Mouse (Mus musculus): ENCODE data around the gene Hoxb2.

Hoxb2 gene

DNA sequence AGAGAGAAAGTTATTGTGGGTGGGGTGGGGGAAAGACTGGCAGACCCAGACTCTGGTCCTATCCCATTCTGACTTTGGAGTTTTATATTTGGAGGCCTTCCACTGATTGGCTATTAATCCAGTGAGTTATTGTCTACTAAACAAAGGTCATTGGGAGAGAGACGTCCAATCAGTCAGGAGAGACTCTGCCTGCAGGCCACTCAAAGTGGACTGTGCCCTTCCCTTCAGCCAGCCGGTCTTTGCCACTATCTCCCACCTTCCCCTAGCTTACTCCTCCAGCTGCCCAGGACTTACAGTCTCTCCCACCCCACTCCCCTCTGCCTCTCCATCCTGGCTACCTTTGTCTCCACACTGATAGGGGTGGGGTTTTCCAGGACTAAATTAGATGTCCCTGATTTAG lies 13.7 kb upstream of the Hoxb2 start:
- DNase-seq (ENCODE audit: low spot score), result no peak

DNA sequence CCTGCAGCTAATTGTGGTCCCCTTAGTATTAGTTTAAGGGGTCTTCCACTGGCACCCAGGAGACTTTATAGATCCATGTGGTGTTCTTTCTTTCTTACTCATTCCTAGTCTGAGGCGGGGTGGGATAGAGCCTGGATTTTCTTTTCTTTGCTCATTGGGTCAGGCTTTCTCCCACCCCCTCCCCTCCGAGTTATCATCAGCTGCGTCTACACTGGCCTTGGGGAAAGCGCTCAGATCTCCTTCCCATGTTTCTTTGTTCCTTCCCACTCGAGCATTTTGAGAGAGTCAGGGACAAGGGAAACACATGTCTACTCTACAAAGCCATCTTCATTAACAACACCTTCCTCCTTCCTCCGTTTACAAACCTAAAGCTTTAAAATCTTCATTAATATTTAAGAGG lies 13.3 kb upstream of the Hoxb2 start:
- no peak for DNase-seq (ENCODE audit: low spot score)

DNA sequence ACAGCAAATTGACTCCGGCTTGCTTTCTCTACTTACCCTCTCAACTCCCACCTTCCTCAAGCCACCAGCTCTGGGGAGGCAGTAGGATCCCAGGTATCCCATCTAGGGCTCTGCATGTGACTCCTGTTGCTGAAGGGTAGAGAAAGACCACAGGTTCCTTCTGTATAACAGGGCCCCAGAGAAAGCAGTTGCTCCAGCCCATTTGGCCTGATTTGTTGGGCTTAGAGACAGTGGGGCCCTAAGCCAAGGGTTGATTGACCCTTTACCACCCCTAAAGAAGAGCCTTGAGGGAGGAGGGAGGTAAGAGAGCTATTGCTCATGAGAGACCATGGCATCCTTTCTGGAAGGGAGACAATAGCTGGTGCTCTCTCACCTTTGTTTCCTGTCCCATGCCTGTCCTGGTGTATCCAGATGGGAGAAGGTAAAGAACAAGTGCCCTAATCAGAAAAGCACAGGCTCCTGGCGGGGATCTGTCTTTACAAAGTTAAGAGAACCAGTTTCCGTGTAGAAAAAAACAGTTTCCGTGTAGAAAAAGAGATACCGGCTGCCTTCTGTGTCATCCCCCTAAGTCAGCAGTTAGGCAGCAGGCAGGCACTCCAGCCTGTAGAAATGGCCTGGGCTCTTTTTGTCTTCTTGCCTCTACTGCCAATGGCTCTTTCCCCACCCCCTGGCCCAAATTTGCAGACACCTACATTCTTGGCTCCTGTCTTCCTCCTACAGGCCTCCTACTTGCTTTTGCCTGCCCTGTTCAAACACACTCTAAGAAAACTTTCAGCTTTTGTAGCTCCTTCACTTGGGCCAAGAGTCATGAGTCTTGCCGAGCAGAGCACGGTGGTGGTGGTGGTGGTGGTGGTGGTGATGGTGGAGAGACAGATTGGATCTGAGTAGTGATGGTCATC lies 11.1 kb upstream of the Hoxb2 start:
- DNase-seq (ENCODE audit: low spot score), result no peak

DNA sequence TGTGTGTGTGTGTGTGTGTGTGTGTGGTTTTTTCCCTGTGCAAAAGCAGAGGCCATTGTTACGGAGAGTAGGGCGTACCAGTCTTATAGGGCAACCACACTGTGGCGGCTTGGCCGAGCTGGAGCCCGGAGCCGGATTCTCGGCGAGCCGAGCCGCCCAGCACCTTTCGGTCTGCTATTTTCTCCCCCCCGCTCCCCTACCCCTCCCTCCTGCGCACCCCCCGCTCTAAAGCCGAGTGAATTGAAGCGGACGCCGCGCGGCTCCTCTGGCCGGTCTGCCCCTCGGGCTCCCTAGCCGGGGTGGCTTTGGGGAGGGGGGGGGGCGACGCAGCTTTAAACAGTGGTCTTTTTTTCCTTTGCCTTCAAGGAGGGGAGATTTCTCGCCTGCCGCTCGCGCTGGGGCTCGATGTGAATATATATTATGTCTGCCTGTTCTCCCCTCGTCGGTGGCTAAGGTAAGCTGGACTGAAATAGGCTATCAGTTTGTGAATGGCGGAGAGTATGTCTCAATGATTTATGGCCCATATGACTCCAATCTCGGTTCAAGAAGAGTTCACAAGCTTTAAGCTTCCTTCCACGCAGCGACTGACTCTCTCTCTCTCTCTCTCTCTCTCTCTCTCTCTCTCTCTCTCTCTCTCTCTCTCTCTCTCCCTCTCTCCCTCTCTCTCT lies 9.5 kb upstream of the Hoxb2 start:
- no peak for DNase-seq (ENCODE audit: low spot score)

DNA sequence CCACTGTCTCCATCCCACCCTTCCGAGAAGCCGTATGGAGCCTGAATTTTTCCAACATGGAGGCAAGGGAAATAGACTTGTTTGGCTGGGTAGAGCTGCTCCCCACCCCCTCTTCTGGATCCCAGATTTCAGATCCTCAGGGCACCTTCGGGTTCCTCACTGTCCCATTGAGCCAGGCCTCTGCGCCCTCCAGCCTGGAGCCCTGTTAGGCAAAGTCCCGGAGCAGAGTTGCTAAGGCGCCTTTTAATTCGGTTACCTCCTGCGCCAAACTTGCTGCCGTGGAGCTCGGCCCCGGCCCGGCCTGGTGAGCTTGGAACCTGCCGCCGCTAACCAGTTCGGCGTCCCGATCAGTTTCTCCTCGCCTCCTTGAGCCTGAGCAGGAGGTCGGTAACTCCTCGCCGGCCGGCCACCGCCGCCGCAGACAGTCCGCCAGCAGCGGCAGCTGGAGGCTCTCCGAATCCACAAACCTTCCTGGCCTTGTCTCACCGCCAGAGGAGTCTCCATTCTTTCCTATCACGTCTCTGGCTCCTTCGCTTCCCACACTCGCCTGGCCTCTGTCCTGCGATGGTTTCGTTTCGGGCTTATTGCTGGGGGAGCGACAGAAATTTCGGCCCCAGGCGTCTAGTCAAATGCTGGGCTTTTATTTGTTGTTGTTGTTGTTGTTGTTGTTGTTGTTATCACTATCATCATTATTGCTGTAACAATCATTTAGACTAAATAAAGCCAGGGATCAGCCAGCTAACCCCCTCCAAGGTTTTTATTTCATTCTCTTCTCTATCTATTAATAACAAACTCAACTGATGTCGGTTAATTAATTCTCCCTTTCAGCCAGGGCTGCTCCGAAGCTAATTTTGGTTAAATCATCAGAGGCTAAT lies 8.4 kb upstream of the Hoxb2 start:
- no peak for DNase-seq (ENCODE audit: low spot score)

DNA sequence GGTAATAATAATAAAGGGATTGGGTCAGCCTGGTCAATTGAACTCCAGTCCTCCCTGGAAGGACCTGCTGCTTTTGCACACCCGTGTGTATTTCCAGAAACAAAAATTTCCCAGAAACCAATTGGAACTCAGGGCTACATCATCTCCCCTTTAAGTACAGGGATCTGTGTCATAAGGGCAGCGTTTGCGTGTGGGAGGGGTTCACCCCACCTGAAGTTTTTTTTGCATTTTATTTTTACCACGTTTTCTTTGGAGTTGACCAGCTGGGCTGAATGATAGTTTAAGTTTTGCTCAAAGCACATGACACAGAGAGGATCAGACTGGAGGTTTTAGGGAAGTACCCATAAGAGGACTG lies 7.8 kb upstream of the Hoxb2 start:
- no peak for DNase-seq (ENCODE audit: low spot score)

DNA sequence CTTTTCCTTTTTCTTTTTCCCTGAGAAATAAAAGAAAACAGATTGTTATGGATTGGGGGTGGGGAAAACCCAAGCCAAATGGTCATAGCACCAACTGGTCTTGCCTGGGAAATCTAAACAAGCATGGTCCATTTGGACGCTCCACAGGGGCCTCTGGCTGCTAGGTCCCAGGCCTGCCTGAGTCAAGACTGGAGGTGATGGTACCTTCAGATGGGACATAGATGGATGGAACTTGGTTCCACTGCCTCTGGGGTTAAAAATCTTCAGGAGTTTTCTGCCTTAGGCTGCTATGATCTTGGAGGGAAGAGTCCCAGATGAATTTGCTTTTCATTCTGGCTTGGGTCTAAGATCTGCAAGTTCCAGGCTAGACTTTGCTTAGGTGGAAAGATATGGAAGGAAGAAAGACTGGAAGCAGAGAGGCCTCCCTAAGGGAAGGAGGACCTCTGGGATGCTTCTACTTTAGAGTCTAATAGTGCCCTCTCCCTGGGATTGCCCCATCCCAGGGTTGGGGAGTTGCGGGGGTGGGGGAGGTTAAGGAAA lies 7.0 kb upstream of the Hoxb2 start:
- DNase-seq (ENCODE audit: low spot score), result no peak

DNA sequence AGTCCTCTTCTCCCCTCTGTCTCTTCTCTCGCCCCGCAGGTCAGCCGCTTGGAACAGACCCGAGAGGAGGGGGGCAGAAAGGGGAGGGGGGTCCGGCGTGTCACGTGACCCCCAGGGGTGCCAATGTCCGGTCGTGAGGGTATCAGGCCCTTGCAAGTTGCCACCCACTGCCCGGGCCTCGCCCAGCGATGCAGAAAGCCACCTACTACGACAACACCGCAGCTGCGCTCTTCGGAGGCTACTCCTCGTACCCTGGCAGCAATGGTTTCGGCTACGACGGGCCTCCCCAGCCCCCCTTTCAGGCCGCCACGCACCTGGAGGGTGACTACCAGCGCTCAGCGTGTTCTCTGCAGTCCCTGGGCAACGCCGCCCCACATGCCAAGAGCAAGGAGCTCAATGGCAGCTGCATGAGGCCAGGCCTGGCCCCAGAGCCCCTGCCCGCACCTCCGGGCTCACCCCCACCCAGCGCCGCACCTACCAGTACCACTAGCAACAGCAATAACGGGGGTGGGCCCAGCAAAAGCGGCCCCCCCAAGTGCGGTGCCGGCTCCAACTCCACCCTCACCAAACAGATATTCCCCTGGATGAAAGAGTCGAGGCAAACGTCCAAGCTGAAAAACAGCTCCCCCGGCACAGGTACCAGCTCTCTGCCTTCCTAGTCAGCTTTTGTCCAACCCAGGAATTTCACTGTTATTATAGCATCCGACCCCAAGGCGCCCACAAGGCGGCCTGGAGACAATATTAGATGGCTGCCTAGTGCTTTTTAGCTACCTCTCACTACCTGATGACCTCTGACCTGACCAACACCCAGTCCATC lies 6.1 kb upstream of the Hoxb2 start:
- no peak for DNase-seq (ENCODE audit: low spot score)

DNA sequence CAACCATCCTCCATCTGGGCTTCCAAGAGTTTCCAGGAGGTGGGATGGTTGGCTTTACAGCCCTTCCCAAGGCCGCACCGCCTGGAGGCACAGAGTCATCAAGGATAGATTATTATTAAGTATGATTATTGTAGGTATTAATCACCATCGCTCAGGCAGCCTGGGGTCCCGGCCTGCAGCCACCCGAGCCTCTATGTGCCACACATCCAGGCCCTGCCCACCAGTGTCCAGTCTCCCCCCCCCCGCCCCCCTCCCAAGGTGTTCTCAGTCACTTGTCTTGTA lies 5.5 kb upstream of the Hoxb2 start:
- no peak for DNase-seq (ENCODE audit: low spot score)

DNA sequence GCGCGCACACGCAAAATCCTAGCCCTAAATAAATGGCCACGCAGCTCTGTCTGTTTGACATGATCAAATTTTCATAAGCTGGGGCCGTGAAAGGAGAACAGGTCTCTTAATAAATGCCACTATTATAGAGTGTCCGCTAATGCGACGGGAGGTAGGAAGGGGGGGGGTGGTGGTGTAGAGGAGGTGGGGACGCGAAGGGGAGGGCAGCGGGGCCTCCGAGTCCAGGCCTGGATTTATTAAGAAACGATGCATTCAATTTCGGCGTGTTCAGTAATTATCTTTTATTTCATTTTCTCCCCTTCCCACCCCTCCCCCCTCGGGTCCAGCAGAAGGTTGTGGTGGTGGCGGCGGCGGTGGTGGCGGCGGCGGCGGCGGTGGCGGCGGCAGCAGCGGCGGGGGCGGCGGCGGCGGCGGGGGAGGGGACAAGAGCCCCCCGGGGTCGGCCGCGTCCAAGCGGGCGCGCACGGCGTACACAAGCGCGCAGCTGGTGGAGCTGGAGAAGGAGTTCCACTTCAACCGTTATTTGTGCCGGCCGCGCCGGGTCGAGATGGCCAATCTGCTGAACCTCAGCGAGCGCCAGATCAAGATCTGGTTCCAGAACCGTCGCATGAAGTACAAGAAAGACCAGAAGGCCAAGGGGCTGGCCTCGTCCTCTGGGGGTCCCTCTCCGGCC lies 5.0 kb upstream of the Hoxb2 start:
- no peak for DNase-seq (ENCODE audit: low spot score)

DNA sequence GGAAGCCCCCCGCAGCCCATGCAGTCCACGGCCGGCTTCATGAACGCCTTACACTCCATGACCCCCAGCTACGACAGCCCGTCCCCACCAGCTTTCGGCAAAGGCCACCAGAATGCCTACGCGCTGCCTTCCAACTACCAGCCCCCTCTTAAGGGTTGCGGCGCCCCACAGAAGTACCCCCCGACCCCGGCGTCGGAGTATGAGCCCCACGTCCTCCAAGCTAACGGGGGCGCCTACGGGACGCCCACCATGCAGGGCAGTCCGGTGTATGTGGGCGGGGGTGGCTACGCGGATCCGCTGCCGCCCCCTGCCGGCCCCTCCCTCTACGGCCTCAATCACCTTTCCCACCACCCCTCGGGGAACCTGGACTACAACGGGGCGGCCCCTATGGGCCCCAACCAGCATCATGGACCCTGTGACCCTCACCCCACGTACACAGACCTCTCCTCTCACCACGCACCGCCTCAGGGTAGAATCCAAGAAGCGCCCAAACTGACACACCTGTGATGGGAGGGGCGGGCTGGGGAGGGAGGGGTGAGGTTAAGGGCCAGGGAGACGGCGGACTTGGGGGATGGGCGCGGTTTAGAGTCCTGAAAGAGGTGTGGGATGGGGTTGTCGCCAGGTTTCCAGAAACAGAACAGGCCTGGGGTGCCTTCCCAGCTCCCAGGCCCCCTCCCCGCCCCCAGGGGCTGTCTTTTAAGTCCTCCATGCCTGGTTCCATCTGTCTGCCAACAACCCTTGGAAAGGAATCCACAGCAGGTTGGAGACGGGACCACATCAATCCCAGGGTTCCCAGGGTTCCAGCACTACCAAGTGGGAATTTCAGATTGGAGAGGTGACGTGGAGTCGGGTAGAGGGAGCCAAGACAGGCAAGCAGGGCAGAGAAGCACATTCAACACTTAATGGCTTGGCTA lies 4.2 kb upstream of the Hoxb2 start:
- DNase-seq (ENCODE audit: low spot score), result no peak

DNA sequence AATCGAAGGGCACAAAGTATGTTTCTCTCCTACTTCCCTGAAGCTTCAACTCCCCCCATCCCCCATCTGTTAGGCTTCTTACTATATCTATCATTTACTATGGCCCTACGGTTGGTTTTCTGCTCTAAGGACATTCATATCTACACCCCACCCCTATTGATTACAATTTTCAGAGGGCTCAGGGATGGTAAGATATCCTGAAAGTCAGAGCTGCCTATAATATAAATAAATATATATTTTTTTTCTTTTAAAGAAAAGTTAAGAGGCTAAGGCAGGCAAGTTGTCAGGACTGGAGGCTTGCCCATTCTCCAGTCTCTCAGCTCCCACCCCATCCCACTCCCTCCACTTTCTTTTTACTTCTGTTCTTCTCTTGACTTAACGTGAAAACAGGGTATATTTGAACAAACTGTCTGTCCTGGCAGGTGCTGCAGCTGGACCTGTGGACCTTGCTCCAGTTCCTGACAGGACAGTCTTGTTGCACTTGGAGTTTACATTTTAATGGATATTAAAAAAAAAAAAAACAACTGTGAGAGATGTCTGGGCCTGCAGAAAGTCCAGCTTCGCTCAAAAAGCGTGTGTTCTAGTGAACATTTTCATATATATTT lies 3.3 kb upstream of the Hoxb2 start:
- no peak for DNase-seq (ENCODE audit: low spot score)

DNA sequence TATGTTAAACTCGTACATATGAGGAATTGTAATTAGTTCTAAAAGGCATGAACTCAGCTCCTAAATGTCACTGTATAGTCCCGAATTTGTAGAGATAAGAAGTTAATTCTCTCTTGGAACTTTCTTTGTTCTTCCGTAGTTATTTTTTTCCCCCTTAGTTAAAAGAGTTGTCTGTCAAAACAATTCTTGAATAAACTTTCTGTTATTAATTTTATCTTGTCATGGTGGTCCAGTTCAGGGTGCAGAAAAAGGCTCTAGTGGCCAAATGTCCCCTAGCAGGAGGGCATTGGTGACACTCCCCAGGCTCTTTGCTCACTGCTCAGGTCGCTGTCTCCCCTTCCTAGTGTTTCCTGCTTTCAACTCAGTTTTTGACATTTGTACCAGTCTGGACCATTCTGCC lies 2.6 kb upstream of the Hoxb2 start:
- DNase-seq (ENCODE audit: low spot score), result no peak

DNA sequence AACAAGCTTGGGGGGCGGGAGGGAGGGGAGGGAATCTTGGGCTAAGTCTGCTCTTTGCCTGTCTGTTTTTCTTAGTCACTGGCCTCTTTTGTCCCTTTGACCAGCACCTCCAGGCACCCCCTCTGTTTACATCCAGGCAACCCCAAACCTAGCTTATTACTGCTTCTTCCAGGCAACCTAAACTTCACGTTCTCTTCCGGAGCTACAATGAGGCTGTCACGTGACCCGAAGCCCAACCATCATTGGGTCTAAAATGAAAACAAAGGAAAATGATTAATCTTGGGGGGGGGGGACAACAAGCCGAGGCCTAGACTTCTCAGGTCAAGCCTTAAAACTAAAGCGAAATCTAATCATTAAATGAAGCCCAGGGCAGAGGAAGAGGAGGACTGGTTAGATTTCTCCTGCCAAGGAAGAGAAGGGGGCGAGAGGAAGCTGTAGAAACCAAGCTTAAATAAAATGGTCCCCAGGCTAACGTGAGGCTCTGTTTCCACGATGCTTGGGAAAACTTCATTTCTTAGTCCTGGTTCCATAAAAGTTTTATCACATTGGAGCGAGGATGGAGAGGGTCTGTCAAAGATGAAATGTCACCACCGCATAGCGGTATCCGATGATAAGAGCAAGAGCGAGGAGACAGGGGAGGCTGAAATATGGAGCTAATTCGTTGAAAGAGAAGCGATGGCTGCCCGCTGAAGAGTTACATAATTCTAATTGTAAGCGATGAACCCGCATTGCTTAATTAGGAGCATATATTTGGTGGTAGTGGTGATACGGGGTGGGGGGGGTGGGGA lies 2.0 kb upstream of the Hoxb2 start:
- DNase-seq (ENCODE audit: low spot score), result no peak

DNA sequence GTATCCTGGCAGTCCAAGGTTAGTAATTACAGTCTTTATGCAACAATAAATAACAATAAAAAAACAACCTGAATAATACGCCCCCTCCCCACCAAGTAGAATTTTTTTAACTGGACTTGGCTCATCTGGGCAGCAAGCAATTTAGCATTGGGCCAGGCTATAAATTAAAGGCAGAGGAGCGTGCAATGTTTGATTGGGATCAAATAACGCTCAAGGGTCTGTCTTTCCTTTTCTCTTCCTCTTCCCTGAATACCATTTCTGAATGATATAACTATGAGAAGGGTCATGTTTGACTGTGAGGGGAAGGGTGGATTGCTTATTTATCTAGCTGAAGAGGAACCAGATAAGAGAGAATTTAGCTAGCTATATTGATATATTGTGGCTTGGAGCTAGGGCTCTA lies 1.3 kb upstream of the Hoxb2 start:
- no peak for DNase-seq (ENCODE audit: low spot score)

DNA sequence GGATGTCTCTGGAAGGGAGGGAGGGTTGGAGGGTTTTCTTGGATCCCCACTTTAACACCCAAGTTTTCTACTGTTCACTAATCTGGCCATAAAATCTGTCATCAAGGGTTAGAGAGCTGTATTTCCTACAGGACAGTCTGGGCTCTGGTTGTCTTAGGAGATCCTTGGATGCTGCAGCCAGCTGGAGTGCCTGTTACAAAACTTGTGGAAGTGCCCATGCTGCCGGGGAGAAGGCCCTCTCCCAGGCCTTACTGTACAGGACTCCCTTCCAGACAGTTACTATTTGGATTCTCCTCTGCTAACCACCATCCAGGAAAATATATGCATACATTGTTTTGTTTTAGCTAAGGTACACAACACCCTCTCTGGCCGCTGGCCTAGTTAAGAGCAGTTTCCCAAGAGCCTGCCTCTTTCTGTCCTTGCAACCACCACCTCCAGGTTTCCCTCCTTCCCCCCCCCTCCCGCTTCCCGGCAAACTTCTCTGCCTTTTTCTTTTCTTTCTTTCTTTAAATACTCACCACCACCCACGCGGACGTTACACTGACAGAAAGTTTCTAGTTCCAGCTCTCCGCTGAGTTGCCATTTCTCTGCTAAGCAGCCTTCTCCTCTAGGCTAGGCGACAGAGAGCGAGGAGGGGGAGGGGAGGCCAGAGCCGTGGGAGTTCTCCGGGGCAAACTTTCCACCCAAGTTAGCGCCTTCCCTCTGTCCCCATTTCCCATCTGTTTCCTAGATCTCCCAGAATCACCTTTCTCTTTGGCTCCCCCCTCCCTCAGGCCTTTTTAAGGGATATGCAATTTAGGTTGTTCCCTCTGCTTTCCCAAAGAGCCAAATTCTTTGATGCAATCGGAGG lies 609 bp upstream of the Hoxb2 start:
- no peak for DNase-seq (ENCODE audit: low spot score)

DNA sequence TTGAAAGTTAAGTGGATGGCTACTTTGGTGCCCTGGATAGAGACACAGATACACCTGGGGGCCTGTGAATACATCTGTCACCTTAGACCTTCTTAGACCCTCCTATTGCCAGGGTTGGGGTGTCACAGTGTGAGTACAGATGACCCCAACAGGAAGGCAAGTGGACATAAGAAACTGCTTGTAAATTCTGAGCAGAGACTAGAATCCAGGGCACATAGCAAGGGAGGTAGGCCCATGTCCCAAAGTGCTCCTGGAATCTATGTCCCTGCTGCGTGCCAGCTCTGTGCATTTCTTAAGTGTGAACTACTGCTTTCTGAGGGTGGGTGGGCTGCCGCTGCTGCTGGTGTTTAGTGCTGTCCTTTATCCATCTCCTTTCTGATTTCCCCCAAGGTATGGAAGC lies 466 bp downstream of the Hoxb2 start:
- no peak for DNase-seq (ENCODE audit: low spot score)

DNA sequence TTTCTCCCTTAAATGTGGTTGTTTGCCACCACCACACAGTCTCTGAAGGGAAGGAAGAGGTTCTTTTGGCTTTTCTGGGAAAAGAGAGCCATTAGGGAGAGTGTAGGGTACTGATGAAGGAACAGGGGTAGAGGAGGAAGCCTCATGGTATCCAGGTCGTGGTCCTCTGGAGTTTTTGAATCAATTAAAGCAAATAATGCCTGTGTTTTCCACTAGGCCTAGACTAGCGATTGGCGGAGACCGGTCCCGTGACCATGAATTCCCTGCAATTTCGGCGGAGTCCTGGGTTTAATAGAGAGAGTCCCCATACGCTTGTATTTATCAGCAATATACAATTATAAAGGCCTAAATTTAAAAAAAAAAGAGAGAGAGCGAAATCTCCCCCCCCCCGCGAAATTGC lies 987 bp downstream of the Hoxb2 start:
- no peak for DNase-seq (ENCODE audit: low spot score)
